Mouse (Mus musculus): ENCODE measurements at regions not wholly inside any gene's neighbourhood (a gene's known extent, or its start where the extent isn't known, plus 50 kb on each side); places are given as distances from the start of the nearest gene placed in this dataset.

GRCm38 (mm10) chrX:67061216-67061615 lies 412.1 kb downstream of the Slitrk2 start:
- DNase-seq, result peak; percentile 81 to 88

DNA sequence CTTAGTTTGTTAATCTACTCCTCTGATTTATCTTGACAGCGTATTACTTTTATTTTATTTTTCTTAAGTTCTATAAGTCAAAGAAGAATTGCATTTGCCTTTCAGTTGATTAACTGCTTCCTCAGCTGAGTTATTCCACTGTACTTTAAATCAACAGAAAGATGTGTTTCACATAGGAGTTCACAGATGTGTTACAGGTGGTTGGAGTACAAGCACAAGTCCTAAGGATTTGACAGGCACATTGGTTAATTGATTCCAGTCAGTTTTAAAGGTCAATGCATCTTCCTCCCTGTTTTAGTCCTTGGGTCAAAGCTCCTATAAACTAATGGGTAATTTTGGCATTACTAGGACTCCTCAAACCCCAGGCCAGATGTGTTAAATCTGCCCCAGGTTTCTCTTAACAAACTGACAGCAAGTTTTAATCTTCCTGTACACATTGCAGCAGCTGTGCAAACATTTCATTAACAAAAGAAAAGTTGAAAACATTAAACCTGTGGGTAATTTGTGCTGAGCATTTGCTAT lies 413.5 kb downstream of the Slitrk2 start:
- no peak for DNase-seq

GRCm38 (mm10) chrX:67092395-67092794 lies 443.3 kb downstream of the Slitrk2 start:
- peak; percentile 29 to 58 for DNase-seq

All from cerebellum, postnatal 10 days (tissue).